Mouse (Mus musculus) liver, embryonic 16.5 days (tissue): ENCODE data around the gene Olfr550. TPM values are rescaled to one million over a fixed set of nuclear protein-coding genes. Genes with fewer than 3 reads are reported as not detected.
"Not testable (repeated sequence)": the region's sequence is repeated elsewhere in the genome, so short reads cannot be mapped to it uniquely, and the experiment has no call there.

Source experiments
- ATAC-seq: fragments of 200-750 bp; cut with Nextera tagmentation; 2 replicates; pipeline ENCODE4 v1.8.0; 2017; ENCODE audit warnings: low read depth, mild to moderate bottlenecking, moderate number of reproducible peaks, moderate library complexity
- H3K27ac ChIP-seq: fragments of 300-500 bp; sonication (generic); 2 replicates; pipeline ENCODE4 v1.5.1; 2014; ENCODE audit warnings: mild to moderate bottlenecking, low read length
- H3K27me3 ChIP-seq: fragments of 300-500 bp; sonication (generic); 2 replicates; pipeline ENCODE4 v1.6.1; 2014; ENCODE audit warnings: low read depth, low read length, mixed read lengths; ENCODE audit not compliant: control insufficient read depth, insufficient read depth
- H3K36me3 ChIP-seq: fragments of 300-500 bp; sonication (generic); 2 replicates; pipeline ENCODE4 v1.6.1; 2014; ENCODE audit warnings: mild to moderate bottlenecking; ENCODE audit not compliant: control insufficient read depth, insufficient read depth
- H3K4me1 ChIP-seq: fragments of 300-500 bp; sonication (generic); 2 replicates; pipeline ENCODE4 v1.6.1; 2014; ENCODE audit warnings: low read depth, low read length, mixed read lengths; ENCODE audit not compliant: control insufficient read depth
- H3K4me2 ChIP-seq: fragments of 300-500 bp; sonication (generic); 2 replicates; pipeline ENCODE4 v1.6.1; 2014; ENCODE audit warnings: low read depth, low read length, mixed read lengths
- H3K4me3 ChIP-seq: fragments of 300-500 bp; sonication (generic); 2 replicates; pipeline ENCODE4 v1.5.1; 2014; ENCODE audit warnings: low read depth, mild to moderate bottlenecking, low read length
- H3K9ac ChIP-seq: fragments of 300-500 bp; sonication (generic); 2 replicates; pipeline ENCODE4 v1.6.1; 2014; ENCODE audit warnings: low read depth, low read length
- H3K9me3 ChIP-seq: fragments of 300-500 bp; sonication (generic); replicated peaks from 2 replicates; pipeline ENCODE4 v1.6.1; 2016; ENCODE audit warnings: low read length; ENCODE audit not compliant: control insufficient read depth
- WGBS: fragments of 180-500 bp; shearing (Covaris S2); extraction: QIAGEN DNeasy Blood & Tissue Kit; methylation state at CpG from one replicate; pipeline ENCODE4 v1.1.7; 2014; ENCODE audit not compliant: insufficient replicate concordance; 5-methylcytosine and 5-hydroxymethylcytosine counted together
- polyA plus RNA-seq: library from polyadenylated mRNA; unstranded; fragments of >200 nt; fragmentation: Nextera tagmentation; extraction: Ambion mirVana; gene quantifications from 2 replicates; pipeline ENCODE4 v1.2.1, GENCODE M21; 2015

Gene Olfr550
- polyA plus RNA-seq, 1 experiment from 2014 or later = not detected

DNA sequence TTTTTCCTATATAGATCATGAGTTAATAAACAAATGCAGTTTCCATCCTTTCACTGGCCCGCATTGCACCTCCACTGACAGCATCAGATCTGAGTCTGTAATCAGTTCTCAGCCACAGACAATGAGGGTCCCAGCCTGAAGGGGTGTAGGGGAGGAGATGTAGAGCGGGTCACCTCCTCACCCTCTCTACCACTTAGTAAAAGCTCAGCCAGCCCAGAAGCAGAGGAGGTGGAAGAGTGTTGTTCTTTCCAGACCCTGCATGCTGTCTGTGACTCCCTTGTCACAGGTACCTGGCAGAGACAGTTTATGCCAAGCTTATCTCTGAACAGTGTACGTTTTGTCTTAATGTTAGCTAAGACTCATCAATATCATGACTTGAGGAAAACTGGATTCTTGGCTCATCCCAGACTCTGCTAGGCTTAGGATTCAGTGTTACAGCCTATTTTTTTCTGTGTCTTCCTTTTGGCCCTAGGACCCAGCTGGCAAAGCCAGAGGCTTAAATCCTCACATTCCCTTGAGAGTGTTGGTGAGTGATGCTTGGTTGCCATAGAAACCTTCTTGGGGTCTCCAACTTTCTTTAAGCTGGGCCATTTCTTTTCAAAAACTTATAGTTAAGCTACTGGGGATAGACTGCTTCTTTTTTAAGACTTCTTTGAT is 2.1 kb downstream of the Olfr550 start:
- no peaks in the 10 kb centered on the region for H3K9me3 ChIP-seq
- H3K4me1 ChIP-seq = no peaks in the 10 kb centered on the region
- 59% methylated on average over 3 of the region's 3 CpGs for WGBS
- no peak overlapping the region for H3K4me2 ChIP-seq
- H3K9ac ChIP-seq = no peak overlapping the region
- H3K27me3 ChIP-seq = no peaks in the 10 kb centered on the region
- no peak overlapping the region for H3K27ac ChIP-seq
- no peaks in the 10 kb centered on the region for H3K36me3 ChIP-seq
- no peak for ATAC-seq
- no peak overlapping the region for H3K4me3 ChIP-seq

DNA sequence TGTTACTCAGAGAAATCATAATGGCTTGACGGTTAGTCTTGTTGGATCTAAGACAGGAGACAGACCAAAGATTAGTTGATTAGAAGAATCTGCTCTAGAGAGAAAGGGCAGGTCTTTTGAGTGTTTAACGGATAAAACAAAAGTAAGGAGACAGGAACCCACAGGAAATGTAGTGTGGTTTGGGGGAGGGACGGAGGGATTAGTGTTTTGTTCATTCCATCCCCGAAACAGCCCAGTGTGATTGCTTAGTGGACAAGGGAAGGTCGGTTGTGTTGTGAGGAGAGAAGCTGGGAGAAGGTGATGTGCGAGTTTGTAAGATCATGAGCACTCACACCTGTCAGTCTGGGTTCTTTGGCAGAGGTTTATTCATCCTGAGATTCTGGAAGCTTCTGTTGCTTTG is 4.8 kb downstream of the Olfr550 start:
- Histone ChIP-seq H3K36me3 (no peaks in the 10 kb centered on the region), H3K27ac (no peak overlapping the region), H3K4me2 (no peak overlapping the region), H3K4me1 (no peaks in the 10 kb centered on the region), H3K9me3 (no peaks in the 10 kb centered on the region), H3K4me3 (no peak overlapping the region), H3K27me3 (no peaks in the 10 kb centered on the region), H3K9ac (no peak overlapping the region)
- 15% methylated on average over 6 of the region's 6 CpGs for WGBS
- no peak for ATAC-seq

DNA sequence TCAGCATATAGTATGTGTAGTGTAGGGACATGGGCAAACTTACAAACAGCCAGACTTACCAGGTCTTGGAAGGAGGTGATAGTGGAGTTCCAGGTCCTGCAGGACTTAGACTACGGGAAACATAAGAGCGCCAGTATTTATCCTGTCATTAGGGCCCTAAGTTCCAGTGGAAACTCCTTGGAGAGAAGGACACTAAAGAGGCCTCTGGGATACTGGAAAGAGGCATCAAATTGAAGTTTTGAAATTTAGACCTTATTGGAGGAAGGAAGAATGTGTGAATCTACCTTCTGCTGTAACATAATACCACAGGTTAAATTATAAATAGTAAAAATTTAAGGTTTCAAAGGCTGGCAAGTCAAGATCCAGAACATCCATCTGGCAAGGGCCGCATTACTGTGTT is 20.5 kb downstream of the Olfr550 start, which contains the start of gene Olfr551:
Gene Olfr551, minus strand, starts transcription at position 101 of the 400 bp plus-strand sequence.
- 65% methylated on average over 3 of the region's 3 CpGs for WGBS

DNA sequence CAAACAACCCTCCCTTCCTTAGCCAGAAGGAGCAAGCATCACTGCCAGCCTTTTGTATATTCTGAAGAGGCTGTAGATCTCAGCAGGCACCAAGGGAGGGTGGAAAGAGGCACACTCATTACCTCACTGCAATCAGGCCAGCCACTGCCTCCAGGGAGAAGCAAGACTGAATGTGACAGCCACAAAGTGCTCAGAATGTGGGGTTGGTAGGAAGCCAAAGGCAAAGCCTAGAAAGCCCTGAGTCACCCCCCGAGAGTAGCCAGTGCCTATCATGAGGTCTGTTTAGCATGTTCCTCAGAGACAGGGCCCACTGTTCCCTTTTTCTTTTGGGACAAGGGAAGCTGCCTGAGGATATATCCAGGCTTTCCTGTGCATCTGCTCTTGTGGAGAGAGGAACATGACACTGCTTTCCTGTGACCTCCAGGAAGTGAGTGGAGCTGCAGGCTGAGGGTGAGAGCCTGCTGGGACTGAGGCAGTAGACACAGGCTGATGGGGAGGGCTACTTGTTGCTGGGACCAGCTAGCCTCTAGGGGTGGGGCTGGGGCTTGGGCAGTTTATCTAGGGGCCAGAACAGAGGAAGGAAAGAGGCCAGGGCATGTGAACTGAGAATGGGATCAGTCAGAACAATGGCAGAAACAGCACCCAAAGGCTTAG is 26.3 kb downstream of the Olfr550 start, which contains the start of gene Olfr552:
Gene Olfr552, plus strand, starts transcription at position 393 of the 654 bp plus-strand sequence.
- no peaks in the 10 kb centered on the region for H3K4me1 ChIP-seq

More for the DNA sequence above, 20.5 kb downstream of the Olfr550 start, which contains the start of gene Olfr551:
- no peaks in the 10 kb centered on the region for H3K27me3 ChIP-seq
- no peaks in the 10 kb centered on the region for H3K4me1 ChIP-seq
- H3K4me3 ChIP-seq = no peak within 1 kb of the TSS
- no peak within 1 kb of the TSS for H3K4me2 ChIP-seq
- H3K27ac ChIP-seq = no peak within 1 kb of the TSS
- no peaks in the 10 kb centered on the region for H3K9me3 ChIP-seq
- ATAC-seq = no peak
- no peak within 1 kb of the TSS for H3K9ac ChIP-seq
- H3K36me3 ChIP-seq = no peaks in the 10 kb centered on the region

DNA sequence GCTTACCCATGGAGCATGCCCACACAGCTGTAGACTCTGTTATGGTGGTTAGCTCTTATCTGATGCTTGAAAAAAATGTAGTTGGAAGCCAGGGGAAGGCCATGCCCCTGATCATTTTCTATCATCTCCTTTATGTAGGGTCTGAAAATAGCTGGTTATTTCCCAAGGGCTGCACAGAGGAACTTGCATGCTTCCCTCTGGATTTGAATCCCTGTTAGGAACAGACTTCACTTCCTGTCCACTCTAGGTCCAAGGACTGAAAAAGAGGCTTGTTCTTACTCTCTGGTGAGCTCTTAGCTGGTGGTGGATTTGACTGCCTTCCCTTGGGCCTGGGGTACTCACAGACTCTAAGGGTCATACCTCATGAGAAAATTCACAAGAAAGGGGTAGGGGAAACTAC is 46.9 kb downstream of the Olfr550 start, which contains the start of gene Olfr553:
Gene Olfr553, minus strand, starts transcription at position 101 of the 400 bp plus-strand sequence.
- Histone ChIP-seq H3K9me3 (no peaks in the 10 kb centered on the region), H3K4me3 (no peak within 1 kb of the TSS), H3K4me1 (no peaks in the 10 kb centered on the region), H3K9ac (no peak within 1 kb of the TSS), H3K4me2 (no peak within 1 kb of the TSS), H3K27ac (no peak within 1 kb of the TSS), H3K27me3 (no peaks in the 10 kb centered on the region), H3K36me3 (no peaks in the 10 kb centered on the region)
- ATAC-seq = no peak

More for the DNA sequence above, 26.3 kb downstream of the Olfr550 start, which contains the start of gene Olfr552:
- no peak within 1 kb of the TSS for H3K4me3 ChIP-seq
- H3K9ac ChIP-seq = no peak within 1 kb of the TSS
- H3K36me3 ChIP-seq = no peaks in the 10 kb centered on the region
- no peak within 1 kb of the TSS for H3K27ac ChIP-seq
- no peaks in the 10 kb centered on the region for H3K27me3 ChIP-seq
- no peaks in the 10 kb centered on the region for H3K9me3 ChIP-seq
- 27% methylated on average over 1 of the region's 1 CpGs for WGBS
- no peak for ATAC-seq
- no peak within 1 kb of the TSS for H3K4me2 ChIP-seq

DNA sequence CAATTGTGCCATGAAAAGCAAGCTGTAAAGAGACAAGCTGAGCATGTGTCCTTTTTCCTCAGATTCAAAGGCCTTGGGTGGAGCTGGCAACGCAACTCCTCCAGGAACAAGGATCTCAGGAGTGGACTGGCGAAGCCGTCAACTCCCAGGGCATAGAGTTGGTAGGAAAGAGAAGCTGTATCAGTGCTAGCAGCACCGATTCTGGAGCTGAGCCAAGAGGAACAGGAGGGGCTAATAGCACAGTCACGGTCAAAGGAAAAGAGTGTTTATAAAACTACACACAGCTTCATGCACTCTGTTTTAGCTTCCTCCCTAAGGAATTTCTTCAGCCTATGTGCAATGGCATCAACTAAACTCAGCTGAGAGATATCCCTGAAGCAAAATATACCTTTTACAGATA is 48.4 kb downstream of the Olfr550 start:
- H3K4me2 ChIP-seq = no peak overlapping the region
- H3K4me1 ChIP-seq = no peaks in the 10 kb centered on the region
- WGBS = 50% methylated on average over 5 of the region's 5 CpGs
- no peak overlapping the region for H3K9ac ChIP-seq
- H3K9me3 ChIP-seq = no peaks in the 10 kb centered on the region
- H3K27me3 ChIP-seq = no peaks in the 10 kb centered on the region
- H3K27ac ChIP-seq = no peak overlapping the region
- ATAC-seq = no peak
- H3K4me3 ChIP-seq = no peak overlapping the region
- H3K36me3 ChIP-seq = no peaks in the 10 kb centered on the region

DNA sequence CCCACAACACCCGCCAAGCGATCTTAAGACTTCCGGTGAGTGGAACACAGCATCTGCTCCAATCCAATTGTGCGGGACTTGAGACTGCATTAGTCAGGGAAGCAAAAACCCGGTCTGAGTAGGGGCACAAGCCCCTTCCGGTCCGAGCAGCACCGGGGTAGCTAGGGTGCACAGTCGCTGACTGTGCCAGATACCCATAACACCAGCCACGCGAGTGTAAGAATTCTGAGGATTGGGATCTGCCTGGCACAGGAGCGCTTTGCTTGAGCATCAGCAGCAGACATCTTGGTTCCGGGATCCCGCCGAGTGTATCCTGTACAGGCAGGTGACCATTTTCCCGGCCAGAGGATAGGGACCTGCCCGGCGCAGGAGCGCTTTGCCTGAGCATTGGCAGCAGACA is 49.1 kb downstream of the Olfr550 start:
- H3K27ac ChIP-seq, H3K36me3 ChIP-seq, ATAC-seq, H3K4me3 ChIP-seq, H3K4me2 ChIP-seq, H3K4me1 ChIP-seq, H3K9ac ChIP-seq, H3K27me3 ChIP-seq, H3K9me3 ChIP-seq: not testable (repeated sequence)
- WGBS = 75% methylated on average over 16 of the region's 19 CpGs

Other genes with a start within 250 kb of the Olfr550 start
- 153 and 174 TPM in 2 replicates for gene Rrm1, start 129.7 kb upstream of the Olfr550 start, polyA plus RNA-seq
- 0.30 and 0.43 TPM in 2 replicates for gene Olfr543, start 89.8 kb upstream of the Olfr550 start, polyA plus RNA-seq
- gene Olfr544, start 83.1 kb upstream of the Olfr550 start, polyA plus RNA-seq = 0.05 and 0.08 TPM in 2 replicates
- gene Olfr545, start 71.9 kb upstream of the Olfr550 start, polyA plus RNA-seq = not detected in 2 replicates
- gene Olfr547, start 36.7 kb upstream of the Olfr550 start, polyA plus RNA-seq = not detected in 2 replicates
- not detected in 2 replicates for gene Olfr548-ps1, start 30.5 kb upstream of the Olfr550 start, polyA plus RNA-seq
- not detected in 2 replicates for gene Olfr549, start 21.6 kb upstream of the Olfr550 start, polyA plus RNA-seq
- gene Trim21, start 6.0 kb upstream of the Olfr550 start, polyA plus RNA-seq = 0.25 and 0.37 TPM in 2 replicates
- gene Olfr551, start 20.4 kb downstream of the Olfr550 start, polyA plus RNA-seq = not detected in 2 replicates
- gene Olfr552, start 26.3 kb downstream of the Olfr550 start, polyA plus RNA-seq = not detected in 2 replicates
- not detected in 2 replicates for gene Olfr553, start 46.8 kb downstream of the Olfr550 start, polyA plus RNA-seq
- not detected in 2 replicates for gene Olfr554, start 67.0 kb downstream of the Olfr550 start, polyA plus RNA-seq
- not detected in 2 replicates for gene Olfr555, start 87.4 kb downstream of the Olfr550 start, polyA plus RNA-seq
- gene Olfr556, start 93.5 kb downstream of the Olfr550 start, polyA plus RNA-seq = not detected in 2 replicates
- 1.1 and 1.5 TPM in 2 replicates for gene Trim68, start 115.9 kb downstream of the Olfr550 start, polyA plus RNA-seq
- gene Olfr557, start 124.5 kb downstream of the Olfr550 start, polyA plus RNA-seq = not detected in 2 replicates
- not detected in 2 replicates for gene Olfr558, start 130.8 kb downstream of the Olfr550 start, polyA plus RNA-seq
- not detected in 2 replicates for gene Olfr33, start 147.6 kb downstream of the Olfr550 start, polyA plus RNA-seq
- gene Olfr559, start 156.0 kb downstream of the Olfr550 start, polyA plus RNA-seq = not detected in 2 replicates
- not detected in 2 replicates for gene Olfr560, start 187.9 kb downstream of the Olfr550 start, polyA plus RNA-seq
- gene Olfr78, start 188.0 kb downstream of the Olfr550 start, polyA plus RNA-seq = 0.02 and 0.04 TPM in 2 replicates
- gene Olfr561, start 199.8 kb downstream of the Olfr550 start, polyA plus RNA-seq = not detected in 2 replicates
- not detected in 2 replicates for gene Olfr564, start 232.0 kb downstream of the Olfr550 start, polyA plus RNA-seq